Mouse (Mus musculus): Measurements from ENCODE around the gene Myh14.

- TF ChIP-seq USF2 (conservative IDR thresholded peaks at IDR 0.05; ENCODE audit: low read depth, low read length) = no peak
- no peak for TF ChIP-seq CTCF (conservative IDR thresholded peaks at IDR 0.05 in 1 of 2, IDR thresholded peaks at IDR 0.05 in 1 of 2; ENCODE audit: low read depth in 2 of 2, low read length in 2 of 2)
- TF ChIP-seq MAFK (IDR thresholded peaks at IDR 0.05; ENCODE audit: insufficient replicate concordance, low read length) = no peak
- no peak for TF ChIP-seq POLR2A (IDR thresholded peaks at IDR 0.05; ENCODE audit: low read depth, low read length)
Observed at GRCm38 (mm10) chr7:44615309-44615708, 55.3 kb downstream of the Myh14 start.

All from CH12.LX (cell line).